Mouse (Mus musculus) monocyte, adult 5-6 weeks (primary cell): Measurements from ENCODE around the gene Dgka. TPM values are rescaled to one million over a fixed set of nuclear protein-coding genes. Genes with fewer than 3 reads are reported as not detected.

Source experiments
- ATAC-seq: fragments of 153-309, 156-312 bp; replicated peaks from 2 replicates; pipeline ENCODE4 v1.8.0; 2017; ENCODE audit warnings: mild to moderate bottlenecking; ENCODE audit not compliant: low TSS enrichment, insufficient number of reproducible peaks, severe bottlenecking, poor library complexity, low FRiP score
- total RNA-seq: library from RNA; stranded (forward); fragments of 200-1000, 200-491, 200-594 nt; gene quantifications from 3 replicates; pipeline ENCODE4 v1.2.3, GENCODE M21; 2017

The Dgka gene
- 68.7 to 107 TPM (median 86.0 TPM) in 3 replicates for total RNA-seq

GRCm38 (mm10) chr10:128744680-128745601, at the start of gene Dgka:
Gene Dgka, minus strand, starts transcription at chr10:128744855.
- no peak for ATAC-seq

GRCm38 (mm10) chr10:128794391-128794790, 49.7 kb upstream of the Dgka start:
- no peak for ATAC-seq

DNA sequence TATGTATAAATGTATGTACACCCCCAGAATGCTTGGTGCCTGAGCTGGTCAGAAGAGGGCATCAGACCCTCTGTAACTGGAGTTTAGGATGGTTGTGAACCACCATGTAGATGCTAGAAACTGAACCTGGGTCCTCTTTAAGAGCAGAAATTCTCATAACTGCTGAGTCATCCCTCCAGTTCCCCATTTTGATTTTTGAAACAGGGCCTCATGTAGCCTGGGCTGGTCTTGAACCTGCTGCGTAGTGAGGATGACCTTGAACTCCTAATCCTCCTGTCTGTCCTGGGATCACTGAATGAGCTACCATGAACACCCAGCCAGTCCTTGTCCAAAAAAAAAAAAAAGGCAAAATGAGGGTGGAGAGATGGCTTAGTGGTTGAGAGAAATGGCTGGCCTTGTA, 48.6 kb upstream of the Dgka start:
- no peak for ATAC-seq

GRCm38 (mm10) chr10:128792041-128792440, 47.4 kb upstream of the Dgka start:
- no peak for ATAC-seq

- no peak for ATAC-seq
These were observed 45.9 kb upstream of the Dgka start, which contains the start of gene Mmp19 for GRCm38 (mm10) chr10:128790398-128791124. Gene Mmp19, plus strand, starts transcription at chr10:128790910.

DNA sequence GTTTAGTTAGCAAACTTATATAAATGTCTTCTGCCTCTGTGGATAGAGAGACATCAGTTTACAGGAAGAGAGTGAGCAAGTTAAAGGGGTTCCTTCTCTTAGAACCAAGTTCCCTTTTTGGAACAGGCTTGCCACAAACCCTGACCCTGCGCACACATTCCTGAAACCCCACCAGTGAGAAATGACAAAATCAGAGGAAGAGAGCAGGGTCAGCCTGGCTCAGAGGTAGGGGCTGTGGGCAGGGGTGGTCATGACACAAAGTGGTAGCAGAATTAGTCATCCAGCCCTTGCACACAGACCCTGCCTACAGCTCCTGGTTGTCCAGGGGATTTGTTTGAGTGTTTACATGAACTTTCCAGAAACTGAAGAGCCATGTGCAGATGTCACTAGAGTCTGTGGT, 35.5 kb upstream of the Dgka start:
- ATAC-seq: 0 out of 2 replicates have a peak, but pooled peaks have one; percentile 41

- ATAC-seq: peak; percentile 88
These were observed 34.5 kb upstream of the Dgka start for GRCm38 (mm10) chr10:128779011-128779795.

DNA sequence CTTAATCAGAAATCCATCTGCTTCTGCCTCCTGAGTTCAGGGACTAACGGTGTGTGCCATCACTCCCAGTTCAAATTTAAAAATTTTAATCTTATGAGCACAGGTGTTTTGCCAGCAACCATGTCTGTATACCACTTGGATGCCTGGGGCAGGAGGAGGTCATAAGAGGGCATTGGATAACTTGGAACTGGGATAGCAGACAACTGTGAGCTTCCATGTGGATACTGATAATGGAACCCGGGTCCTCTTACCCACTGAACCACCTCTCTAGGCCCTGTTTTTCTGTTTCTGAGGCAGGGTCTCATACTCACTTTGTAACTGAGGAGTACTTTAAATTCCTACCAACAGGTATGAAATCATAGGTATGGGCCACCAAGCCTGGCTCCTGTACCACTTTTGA, 33.8 kb upstream of the Dgka start:
- ATAC-seq: no peak

- ATAC-seq: no peak
These were observed 29.0 kb upstream of the Dgka start for GRCm38 (mm10) chr10:128773685-128774084.

DNA sequence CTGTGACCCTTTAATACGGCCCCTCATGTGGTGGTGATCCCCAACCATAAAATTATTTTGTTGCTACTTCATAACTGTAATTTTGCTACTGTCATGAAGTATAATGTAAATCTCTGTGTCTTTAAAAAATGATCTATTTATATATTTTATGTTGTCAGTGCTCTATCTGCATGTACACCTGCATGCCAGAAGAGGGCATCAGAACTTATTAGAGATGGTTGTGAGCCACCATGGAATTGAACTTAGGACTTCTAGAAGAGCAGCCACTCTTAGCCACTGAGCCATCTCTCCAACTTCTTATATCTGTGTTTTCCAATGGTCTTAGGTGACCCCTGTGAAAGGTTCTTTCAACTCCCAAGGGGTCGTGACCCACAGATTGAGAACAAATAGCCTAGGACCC, 28.2 kb upstream of the Dgka start:
- ATAC-seq: no peak

DNA sequence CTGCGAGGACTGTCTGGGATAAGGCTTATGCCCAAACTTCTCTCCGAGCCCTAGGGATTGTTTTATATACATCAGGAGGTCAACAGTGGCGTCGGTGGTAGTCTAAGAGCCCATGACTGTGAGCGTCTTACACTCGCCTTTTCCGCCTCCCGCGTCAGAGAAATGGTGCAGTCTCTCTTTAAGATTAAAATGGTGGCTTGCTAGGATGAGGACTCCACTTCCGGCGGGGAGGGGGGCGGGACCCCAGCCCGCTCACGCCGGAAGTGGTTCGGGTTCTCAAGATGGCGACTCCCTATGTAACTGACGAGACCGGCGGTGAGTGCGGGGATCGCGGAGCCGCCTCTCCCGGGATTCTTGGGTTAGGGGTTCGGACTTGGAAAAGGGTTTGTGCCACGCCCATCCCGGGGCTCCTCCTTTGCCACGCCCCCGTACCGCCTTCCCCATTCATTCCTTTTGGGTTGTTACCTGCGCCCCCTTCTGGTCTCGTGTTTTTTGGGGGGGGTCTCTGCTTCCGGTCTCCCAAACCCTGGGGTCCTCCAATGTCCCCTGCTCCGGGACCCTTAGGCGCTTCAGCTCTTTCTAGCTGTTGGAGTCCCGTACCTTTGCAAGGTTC, 3.7 kb upstream of the Dgka start:
- peak; percentile 73 for ATAC-seq

DNA sequence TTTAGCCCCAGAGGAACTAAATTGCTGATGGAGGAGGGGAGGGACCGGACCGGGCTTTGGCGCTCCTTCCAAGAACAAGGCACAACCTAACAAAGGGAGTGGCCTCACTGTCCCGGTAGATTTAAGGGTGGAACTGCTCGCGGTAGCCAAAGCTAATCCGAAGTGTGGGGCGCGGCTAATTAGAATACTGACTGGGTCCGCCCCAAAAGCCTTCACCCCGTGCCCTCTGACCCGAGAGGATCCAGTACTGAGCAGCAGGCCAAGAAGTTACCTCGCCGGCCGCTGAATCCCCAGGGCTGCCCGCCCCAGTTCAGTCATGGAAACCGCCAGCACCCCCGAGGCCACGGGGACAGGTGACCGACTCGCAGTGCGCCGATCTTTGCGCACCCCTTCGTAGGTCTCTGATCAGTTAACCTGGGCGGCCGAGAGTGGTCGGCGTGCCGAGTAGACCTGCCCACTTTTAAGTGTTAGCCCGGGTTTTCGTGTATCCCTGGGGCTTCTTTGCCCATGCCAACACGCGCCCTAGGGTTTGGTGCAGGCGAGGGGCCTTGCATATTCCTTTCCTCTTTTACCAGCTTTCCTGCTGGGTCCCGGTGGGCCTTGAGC, 3.1 kb upstream of the Dgka start, which contains the start of gene Pym1:
Pym1 (plus strand) TSS at position 244 of the 606 bp plus-strand sequence.
- ATAC-seq: peak; percentile 70

DNA sequence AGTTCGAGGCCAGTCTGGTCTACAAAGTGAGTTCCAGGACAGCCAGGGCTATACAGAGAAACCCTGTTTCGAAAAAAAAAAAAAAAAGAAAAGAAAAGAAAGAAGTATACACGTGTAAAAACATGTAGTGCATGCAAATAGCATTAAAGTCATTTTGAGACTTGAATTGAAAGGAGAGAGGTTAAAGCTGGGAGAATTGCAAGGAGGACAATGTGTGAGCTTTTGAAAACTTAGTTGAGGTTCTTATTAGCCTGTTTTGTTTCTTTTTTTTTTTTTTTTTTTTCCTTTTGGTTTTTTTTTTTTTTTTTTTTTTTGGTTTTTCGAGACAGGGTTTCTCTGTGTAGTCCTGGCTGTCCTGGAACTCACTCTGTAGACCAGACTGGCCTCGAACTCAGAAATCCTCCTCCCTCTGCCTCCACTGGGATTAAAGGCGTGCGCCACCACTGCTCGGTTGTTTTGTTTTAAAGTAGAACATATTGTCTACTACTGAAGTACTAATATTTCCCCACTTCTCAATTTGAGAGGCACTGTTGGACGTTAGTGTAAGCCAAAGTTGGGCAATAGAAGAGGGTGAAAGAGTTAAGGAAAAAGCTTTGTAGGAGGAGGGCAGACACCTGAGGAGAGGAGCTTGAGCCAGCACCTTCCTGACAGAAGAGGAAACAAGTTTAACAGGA, 2.5 kb upstream of the Dgka start:
- ATAC-seq: peak; percentile 2; the same call in 1 of the 2 replicates

DNA sequence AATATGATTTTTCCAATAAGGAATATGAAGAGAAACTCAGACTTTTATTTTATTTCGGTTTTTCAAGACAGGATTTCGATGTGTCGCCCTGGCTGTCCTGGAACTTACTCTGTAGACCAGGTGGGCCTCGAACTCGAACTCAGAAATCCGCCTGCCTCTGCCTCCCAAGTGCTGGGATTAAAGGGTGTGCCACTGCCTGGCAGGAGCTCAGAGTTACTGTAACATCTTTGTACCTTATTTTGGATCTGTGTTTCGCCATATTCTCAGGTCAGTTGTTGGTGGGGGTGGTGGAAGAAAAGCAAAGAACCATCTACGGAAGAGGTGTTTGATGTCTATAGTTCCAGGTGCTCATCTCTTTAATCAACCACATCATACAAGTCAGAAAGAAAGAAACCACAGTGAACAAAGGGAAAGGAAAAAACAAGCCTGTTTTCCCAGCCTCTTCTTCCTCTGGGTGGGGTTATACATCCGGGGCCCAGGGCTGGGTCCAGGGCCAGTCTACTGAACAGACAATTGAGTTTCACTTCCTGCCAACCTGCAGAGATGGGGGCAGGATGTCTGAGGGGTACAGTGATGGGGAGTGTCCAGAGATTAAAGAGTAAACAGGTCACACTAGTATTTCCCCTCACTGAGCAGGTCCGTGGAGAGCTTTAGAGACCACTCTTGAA, 1.4 kb upstream of the Dgka start:
- no peak for ATAC-seq

GRCm38 (mm10) chr10:128744211-128744610, 444 bp downstream of the Dgka start:
- ATAC-seq: no peak

DNA sequence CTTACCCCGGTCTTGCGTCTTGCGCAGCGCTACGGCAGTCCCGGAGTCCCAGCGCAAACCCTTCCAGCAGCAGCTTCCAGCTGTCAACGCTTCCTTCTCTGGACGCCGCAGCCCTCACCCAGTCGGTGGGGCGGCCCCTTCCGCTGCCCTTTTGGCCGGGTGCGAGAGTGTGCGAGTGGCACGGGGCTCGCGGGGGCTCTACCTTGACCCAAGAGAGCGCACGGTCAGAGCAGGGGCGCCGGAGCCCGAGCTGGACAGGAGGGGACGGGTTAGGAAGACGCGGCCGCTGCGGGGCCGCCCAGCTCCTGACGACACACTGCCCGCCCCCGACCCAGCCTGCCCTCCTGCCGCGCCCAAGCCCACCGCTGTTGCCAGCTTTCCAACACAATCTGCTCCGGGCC, 864 bp downstream of the Dgka start:
- no peak for ATAC-seq

DNA sequence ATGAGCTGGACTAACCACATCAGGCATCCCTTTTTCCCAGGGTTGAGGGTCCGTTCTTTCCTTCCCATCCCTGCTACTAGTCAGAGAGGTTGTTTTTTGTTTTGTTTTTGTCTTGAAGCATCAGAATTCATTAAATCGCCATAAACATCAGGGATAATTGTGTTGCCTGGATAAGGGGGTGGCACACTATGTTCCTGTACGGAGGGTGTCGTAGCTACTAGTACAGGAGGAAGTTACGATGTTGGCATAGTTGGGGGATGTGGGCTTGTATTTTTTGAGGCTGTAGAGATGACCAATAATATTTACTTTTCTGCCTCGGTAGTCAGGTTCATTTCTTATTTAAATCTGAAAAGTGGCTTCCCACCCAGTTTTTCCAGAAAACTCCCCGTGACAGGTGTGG, 1.4 kb downstream of the Dgka start:
- no peak for ATAC-seq
